Mouse (Mus musculus) c-Kit-negative CD71-positive TER-119-positive erythroid progenitor cells, embryonic 14.5 days (primary cell): ENCODE measurements around the gene Atp2b4.

ENCODE experiments used
- DNase-seq: peaks from one replicate; pipeline ENCODE4 v3.0.0-alpha.2; 2013; ENCODE audit warnings: low read depth, low spot score

Atp2b4 gene

DNA sequence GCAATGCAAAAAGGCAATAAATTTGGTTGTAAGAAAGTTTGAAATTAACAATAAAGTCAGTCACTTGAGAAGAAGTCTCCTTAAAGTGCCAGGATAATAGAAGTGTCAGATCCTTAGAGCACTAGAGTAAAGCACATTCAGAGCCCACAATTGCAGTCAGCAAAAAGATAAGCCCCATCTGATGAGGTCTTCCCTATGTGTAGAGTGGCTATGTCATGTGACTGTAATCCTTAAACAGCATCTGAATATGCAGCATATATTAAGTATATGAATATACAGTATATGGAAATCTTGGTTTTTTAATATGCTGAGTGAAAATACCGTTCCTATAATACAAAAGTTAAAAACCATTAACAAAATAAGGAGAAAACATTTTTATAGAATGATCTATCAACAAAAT lies 147.8 kb downstream of the Atp2b4 start:
- DNase-seq = no peak

DNA sequence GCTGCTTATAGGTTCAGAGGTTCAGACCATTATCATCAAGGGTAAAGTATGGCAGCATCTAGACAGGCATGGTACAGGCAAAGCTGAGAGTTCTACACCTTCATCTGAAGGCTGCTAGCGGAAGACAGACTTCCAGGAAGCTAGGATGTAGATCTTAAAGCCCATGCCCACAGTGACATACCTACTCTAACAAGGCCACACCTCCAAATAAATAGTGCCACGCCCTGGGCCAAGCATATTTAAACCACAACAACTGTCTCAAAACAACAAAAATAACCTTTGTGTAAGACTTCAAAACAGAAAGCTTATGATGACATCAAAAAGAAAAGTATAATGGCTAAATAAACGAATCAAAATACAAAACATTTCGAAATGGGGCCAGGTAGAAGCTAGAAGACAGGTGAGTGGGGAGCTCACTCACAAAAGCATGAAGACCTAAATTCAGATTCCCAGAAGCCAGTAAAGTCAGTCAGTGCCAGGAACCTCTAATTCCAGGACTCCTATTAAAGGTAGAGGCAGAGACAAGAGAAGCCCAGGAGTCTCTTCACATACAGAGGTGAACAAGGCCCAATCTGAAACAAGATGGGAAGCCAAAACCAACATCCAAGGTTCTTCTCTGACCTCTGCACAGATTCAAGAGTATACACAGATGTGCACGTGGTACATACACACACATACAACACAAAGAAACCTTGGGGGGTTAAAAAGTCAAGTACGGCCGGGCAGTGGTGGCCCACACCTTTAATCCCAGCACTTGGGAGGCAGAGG lies 150.4 kb downstream of the Atp2b4 start:
- DNase-seq = no peak
